Mouse (Mus musculus) thymus, adult 2 months (tissue): ENCODE measurements around the gene Socs4. TPM values are rescaled to one million over a fixed set of nuclear protein-coding genes. Genes with fewer than 3 reads are reported as not detected.

Experiments used
- DNase-seq: peaks from one replicate; pipeline ENCODE4 v3.0.0; 2021
- H3K27ac ChIP-seq: fragments of 200-500 bp; 2 replicates; pipeline ENCODE4 v1.5.1; 2012; ENCODE audit warnings: low read length, control low read depth; ENCODE audit not compliant: control insufficient read depth, insufficient read depth
- H3K27me3 ChIP-seq: fragments of 200-500 bp; 2 replicates; pipeline ENCODE4 v1.6.1; 2012; ENCODE audit warnings: mild to moderate bottlenecking, low read length, moderate library complexity, mixed read lengths; ENCODE audit not compliant: control insufficient read depth, insufficient read depth
- H3K36me3 ChIP-seq: fragments of 200-500 bp; 2 replicates; pipeline ENCODE4 v1.6.1; 2012; ENCODE audit warnings: mild to moderate bottlenecking, low read length, moderate library complexity; ENCODE audit not compliant: control insufficient read depth, insufficient read depth
- H3K4me1 ChIP-seq: fragments of 200-500 bp; replicated peaks from 2 replicates; pipeline ENCODE4 v1.6.1; 2012; ENCODE audit warnings: low read length; ENCODE audit not compliant: control insufficient read depth, insufficient read depth
- H3K4me3 ChIP-seq: fragments of 200-500 bp; 2 replicates; pipeline ENCODE4 v1.5.1; 2012; ENCODE audit warnings: mild to moderate bottlenecking, low read length, control low read depth, moderate library complexity; ENCODE audit not compliant: control insufficient read depth, insufficient read depth
- CTCF ChIP-seq: fragments of 200-500 bp; IDR thresholded peaks from 2 replicates; pipeline ENCODE4 v1.5.1; 2012; ENCODE audit warnings: mild to moderate bottlenecking, control low read depth, low read length, moderate library complexity, borderline replicate concordance; ENCODE audit not compliant: control insufficient read depth, poor library complexity, insufficient read depth; ENCODE audit errors: extremely low read depth
- POLR2A ChIP-seq: fragments of 200-500 bp; IDR thresholded peaks from 2 replicates; pipeline ENCODE4 v1.6.1; 2012; ENCODE audit warnings: mild to moderate bottlenecking, low read length, control low read depth, moderate library complexity; ENCODE audit not compliant: control insufficient read depth, poor library complexity, insufficient read depth; ENCODE audit errors: extremely low read depth
- WGBS: fragments of 180-500 bp; shearing (Covaris S2); methylation state at CpG from one replicate; pipeline ENCODE4 v1.1.7; 2018; 5-methylcytosine and 5-hydroxymethylcytosine counted together
- polyA plus RNA-seq: library from polyadenylated mRNA; depleted of rRNA; stranded (reverse); fragments of >200 nt; gene quantifications from 2 replicates; pipeline ENCODE4 v1.2.3, GENCODE M21; 2012

Socs4 gene
- polyA plus RNA-seq, 1 experiment = 7.4 TPM

GRCm38 (mm10) chr14:47269056-47269455 lies 7.7 kb upstream of the Socs4 start:
- DNase-seq = no peak
- Histone ChIP-seq H3K36me3 (peaks cover 47% of the 10 kb centered on the region), H3K4me3 (no peak overlapping the region), H3K27me3 (no peaks in the 10 kb centered on the region), H3K27ac (no peak overlapping the region), H3K4me1 (no peaks in the 10 kb centered on the region)
- no peak for TF ChIP-seq CTCF
- TF ChIP-seq POLR2A = no peak
- 98% methylated on average over 4 of the region's 4 CpGs for WGBS

GRCm38 (mm10) chr14:47269706-47270105 lies 7.0 kb upstream of the Socs4 start:
- H3K4me3 ChIP-seq = no peak overlapping the region
- peaks cover 47% of the 10 kb centered on the region for H3K36me3 ChIP-seq
- WGBS = 99% methylated on average over 2 of the region's 2 CpGs
- no peak overlapping the region for H3K27ac ChIP-seq
- H3K4me1 ChIP-seq = no peaks in the 10 kb centered on the region
- no peaks in the 10 kb centered on the region for H3K27me3 ChIP-seq
- no peak for DNase-seq
- TF ChIP-seq POLR2A (no peak), CTCF (no peak)

GRCm38 (mm10) chr14:47273751-47274150 lies 3.0 kb upstream of the Socs4 start:
- Histone ChIP-seq H3K36me3 (peaks cover 17% of the 10 kb centered on the region), H3K4me3 (no peak overlapping the region), H3K27ac (no peak overlapping the region), H3K4me1 (peaks cover 3% of the 10 kb centered on the region), H3K27me3 (no peaks in the 10 kb centered on the region)
- TF ChIP-seq CTCF (no peak), POLR2A (no peak)
- no peak for DNase-seq
- WGBS = 97% methylated on average over 3 of the region's 3 CpGs

GRCm38 (mm10) chr14:47275417-47275816 lies 1.3 kb upstream of the Socs4 start:
- H3K4me3 ChIP-seq = no peak overlapping the region
- peaks cover 11% of the 10 kb centered on the region; the same call in 1 of the 2 replicates for H3K36me3 ChIP-seq
- WGBS = 31% methylated on average over 3 of the region's 3 CpGs
- TF ChIP-seq CTCF (no peak), POLR2A (no peak)
- no peak for DNase-seq
- no peaks in the 10 kb centered on the region for H3K27me3 ChIP-seq
- no peak overlapping the region for H3K27ac ChIP-seq
- peaks cover 3% of the 10 kb centered on the region for H3K4me1 ChIP-seq

GRCm38 (mm10) chr14:47276036-47276603 lies 611 bp upstream of the Socs4 start:
- H3K27me3 ChIP-seq = no peaks in the 10 kb centered on the region
- H3K27ac ChIP-seq = peak overlapping the region; percentile 36; the same call in 1 of the 2 replicates
- H3K4me3 ChIP-seq = peak overlapping the region; percentile 95
- peaks cover 3% of the 10 kb centered on the region for H3K4me1 ChIP-seq
- DNase-seq = no peak
- H3K36me3 ChIP-seq = peaks cover 8% of the 10 kb centered on the region; the same call in 1 of the 2 replicates
- under 1% methylated on average over 22 of the region's 22 CpGs for WGBS
- TF ChIP-seq POLR2A (no peak), CTCF (no peak)

- WGBS = 89% methylated on average over 2 of the region's 2 CpGs
- DNase-seq = no peak
- no peak overlapping the region for H3K4me3 ChIP-seq
- H3K27ac ChIP-seq = no peak overlapping the region
- no peaks in the 10 kb centered on the region for H3K36me3 ChIP-seq
- TF ChIP-seq POLR2A (no peak), CTCF (no peak)
- H3K27me3 ChIP-seq = no peaks in the 10 kb centered on the region
- peaks cover 3% of the 10 kb centered on the region for H3K4me1 ChIP-seq
Observed at GRCm38 (mm10) chr14:47279058-47279457, 2.3 kb downstream of the Socs4 start.
